1 mouse cellular context compared by ENCODE assay signal in genomic region chr4:59805968-59806878, GRCm38 (mm10).
TF ChIP-seq lines count a peak whose summit lies in the region.

No protein-coding gene starts in this region.

TF ChIP-seq in CH12.LX, 34 proteins besides CTCF, POLR2A, EP300 and RAD21 (continued from another document):
- TF ChIP-seq POLR2AphosphoS2 (IDR thresholded peaks at IDR 0.05; ENCODE audit: low read depth, low read length) = no peak
- TF ChIP-seq SIN3A (IDR thresholded peaks at IDR 0.05; ENCODE audit: low read length) = peak; percentile 36
- TF ChIP-seq CHD1 (IDR thresholded peaks at IDR 0.05; ENCODE audit: low read depth, low read length) = no peak
- no peak for TF ChIP-seq KAT2A (IDR thresholded peaks at IDR 0.05; ENCODE audit: insufficient replicate concordance, low read length)
- TF ChIP-seq MAFK (IDR thresholded peaks at IDR 0.05; ENCODE audit: insufficient replicate concordance, low read length) = no peak
TF ChIP-seq in CH12.LX: peak in this region for 8.
